Mouse (Mus musculus) pancreas, adult 10 weeks (tissue): Measurements from ENCODE around the gene Lrp5. TPM values are rescaled to one million over a fixed set of nuclear protein-coding genes. Genes with fewer than 3 reads are reported as not detected.

Source experiments
- polyA plus RNA-seq: library from polyadenylated mRNA; stranded (reverse); fragments of 350-450 nt; fragmentation: Illumina TruSeq; extraction: RNeasy Lipid Tissue Mini Kit (QIAGEN cat#74804); gene quantifications from one replicate; pipeline ENCODE4 v1.2.3, GENCODE M21; 2015; ENCODE audit warnings: low read depth, low replicate concordance; ENCODE audit not compliant: insufficient read depth

Lrp5 gene
- polyA plus RNA-seq, result 10.3 TPM

GRCm38 (mm10) chr19:3686215-3686894 lies at the start of gene Lrp5:
Gene Lrp5, minus strand, starts transcription at chr19:3686564.

DNA sequence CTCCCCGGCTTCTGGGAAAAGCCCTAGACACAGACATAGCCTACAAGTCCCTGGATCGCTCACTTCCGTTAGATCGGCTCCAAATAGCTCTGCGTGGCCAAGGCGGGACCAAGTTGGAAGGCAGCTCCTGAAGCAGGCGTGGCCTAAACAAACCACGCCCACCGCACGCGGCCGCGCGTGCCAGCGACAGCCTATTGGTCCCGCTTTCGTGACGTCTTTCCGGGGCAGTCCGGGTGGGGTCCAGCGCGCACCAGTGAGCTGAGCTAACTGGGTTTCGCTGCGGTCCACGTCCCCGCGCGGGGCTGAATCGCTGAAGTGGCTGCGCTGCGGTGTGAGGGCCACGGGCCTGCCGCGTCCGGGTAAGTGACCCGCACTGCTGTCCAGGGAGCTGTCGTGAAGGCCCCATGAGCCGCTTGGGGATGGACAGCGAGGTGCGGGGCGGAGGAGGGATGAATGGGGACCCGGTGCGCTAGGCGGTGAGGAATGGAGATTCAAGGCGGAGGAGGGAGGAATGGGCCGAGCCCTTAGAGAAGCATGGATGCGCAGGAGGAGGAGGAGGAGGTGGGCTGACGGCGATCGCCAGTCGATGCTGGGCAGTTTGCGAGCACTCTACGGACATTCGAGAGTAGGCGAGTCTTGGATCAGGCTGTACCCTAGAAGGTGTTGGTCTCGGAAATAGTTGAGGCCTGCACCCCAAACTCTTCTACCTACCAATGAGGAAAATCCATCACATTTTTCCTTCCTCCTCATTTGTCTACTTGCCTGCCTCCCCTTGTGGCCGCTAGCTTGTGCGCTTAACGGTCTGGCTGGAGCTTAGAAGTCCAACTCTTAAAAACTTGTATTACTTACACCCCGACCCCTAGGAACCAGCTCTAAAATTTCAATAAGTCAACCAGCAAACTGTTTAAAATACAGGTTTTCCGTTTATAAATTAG lies 22.0 kb upstream of the Lrp5 start, which contains the start of gene 1810055G02Rik:
Gene 1810055G02Rik, plus strand, starts transcription at position 216 of the 935 bp plus-strand sequence.

GRCm38 (mm10) chr19:3575632-3576384 lies 110.6 kb downstream of the Lrp5 start, which contains the start of gene Ppp6r3:
Gene Ppp6r3, minus strand, starts transcription at chr19:3575749.

Other genes with a start within 250 kb of the Lrp5 start
- 17.0 TPM for gene Ppp6r3, start 110.8 kb downstream of the Lrp5 start, polyA plus RNA-seq
- gene 1810055G02Rik, start 21.7 kb upstream of the Lrp5 start, polyA plus RNA-seq, result 4.0 TPM
- 11.8 TPM for gene Kmt5b, start 80.9 kb upstream of the Lrp5 start, polyA plus RNA-seq
- 61.3 TPM for gene Chka, start 165.2 kb upstream of the Lrp5 start, polyA plus RNA-seq
- 67.9 TPM for gene Tcirg1, start 220.6 kb upstream of the Lrp5 start, polyA plus RNA-seq
- gene Ndufs8, start 226.2 kb upstream of the Lrp5 start, polyA plus RNA-seq, result 32.0 TPM
- gene Aldh3b1, start 243.2 kb upstream of the Lrp5 start, polyA plus RNA-seq, result 1.7 TPM
- gene Unc93b1, start 248.6 kb upstream of the Lrp5 start, polyA plus RNA-seq, result 16.7 TPM